Mouse (Mus musculus): ENCODE data around the gene Tmed5.

GRCm38 (mm10) chr5:108097676-108098075 is 34.7 kb downstream of the Tmed5 start:
- no peak for TF ChIP-seq CTCF (IDR thresholded peaks at IDR 0.05; ENCODE audit: control insufficient read depth, insufficient read depth, low read length)
- TF ChIP-seq POLR2A (IDR thresholded peaks at IDR 0.05; ENCODE audit: borderline replicate concordance, control insufficient read depth, low read depth, low read length), result no peak

Data from bone marrow, adult 2 months (tissue).